Mouse (Mus musculus) forebrain, postnatal 0 days (tissue): ENCODE results near the gene Hsd17b12. TPM values are rescaled to one million over a fixed set of nuclear protein-coding genes. Genes with fewer than 3 reads are reported as not detected.

Experiments
- ATAC-seq: fragments of 200-750 bp; cut with Nextera tagmentation; 2 replicates; pipeline ENCODE4 v1.8.0; 2017; ENCODE audit warnings: mild to moderate bottlenecking, moderate library complexity
- DNase-seq: peaks from one replicate; pipeline ENCODE4 v3.0.0-alpha.2; 2015
- H3K27ac ChIP-seq: fragments of 300-500 bp; sonication (generic); 2 replicates; pipeline ENCODE4 v1.5.1; 2014; ENCODE audit warnings: low read depth, mild to moderate bottlenecking, antibody characterized with exemption, low read length, moderate library complexity, mixed read lengths
- H3K27me3 ChIP-seq: fragments of 300-500 bp; sonication (generic); 2 replicates; pipeline ENCODE4 v1.6.1; 2014; ENCODE audit warnings: mild to moderate bottlenecking, low read length, mixed read lengths; ENCODE audit not compliant: insufficient read depth
- H3K36me3 ChIP-seq: fragments of 300-500 bp; sonication (generic); 2 replicates; pipeline ENCODE4 v1.6.1; 2014; ENCODE audit warnings: mild to moderate bottlenecking, moderate library complexity; ENCODE audit not compliant: insufficient read depth
- H3K4me1 ChIP-seq: fragments of 300-500 bp; sonication (generic); 2 replicates; pipeline ENCODE4 v1.6.1; 2014; ENCODE audit warnings: antibody characterized with exemption; ENCODE audit not compliant: insufficient read depth
- H3K4me2 ChIP-seq: fragments of 300-500 bp; sonication (generic); 2 replicates; pipeline ENCODE4 v1.6.1; 2014; ENCODE audit warnings: low read depth, mild to moderate bottlenecking, moderate library complexity
- H3K4me3 ChIP-seq: fragments of 300-500 bp; sonication (generic); 2 replicates; pipeline ENCODE4 v1.5.1; 2014; ENCODE audit warnings: low read depth, low read length, mixed read lengths
- H3K9ac ChIP-seq: fragments of 300-500 bp; sonication (generic); 2 replicates; pipeline ENCODE4 v1.6.1; 2014; ENCODE audit warnings: mild to moderate bottlenecking
- H3K9me3 ChIP-seq: fragments of 300-500 bp; sonication (generic); 2 replicates; pipeline ENCODE4 v1.6.1; 2016; ENCODE audit warnings: low read length
- CTCF ChIP-seq: sonication (generic); IDR thresholded peaks from 2 replicates; pipeline ENCODE4 v1.5.1; 2016; ENCODE audit warnings: antibody characterized with exemption, control low read depth, low read depth
- WGBS: fragments of 180-500 bp; shearing (Covaris S2); extraction: QIAGEN DNeasy Blood & Tissue Kit; methylation state at CpG from one replicate; pipeline ENCODE4 v1.1.7; 2014; 5-methylcytosine and 5-hydroxymethylcytosine counted together
- polyA plus RNA-seq: library from polyadenylated mRNA; unstranded; fragments of >200 nt; fragmentation: Nextera tagmentation; extraction: Ambion mirVana; gene quantifications from 2 replicates; pipeline ENCODE4 v1.2.1, GENCODE M21; 2015
- total RNA-seq: library from RNA; depleted of rRNA; stranded (reverse); fragments of >200 nt; gene quantifications from 2 replicates; pipeline ENCODE4 v1.2.3, GENCODE M21; 2014

Gene Hsd17b12
- total and polyA plus RNA-seq, 2 experiments from 2014 or later: 75.8 to 134 TPM

DNA sequence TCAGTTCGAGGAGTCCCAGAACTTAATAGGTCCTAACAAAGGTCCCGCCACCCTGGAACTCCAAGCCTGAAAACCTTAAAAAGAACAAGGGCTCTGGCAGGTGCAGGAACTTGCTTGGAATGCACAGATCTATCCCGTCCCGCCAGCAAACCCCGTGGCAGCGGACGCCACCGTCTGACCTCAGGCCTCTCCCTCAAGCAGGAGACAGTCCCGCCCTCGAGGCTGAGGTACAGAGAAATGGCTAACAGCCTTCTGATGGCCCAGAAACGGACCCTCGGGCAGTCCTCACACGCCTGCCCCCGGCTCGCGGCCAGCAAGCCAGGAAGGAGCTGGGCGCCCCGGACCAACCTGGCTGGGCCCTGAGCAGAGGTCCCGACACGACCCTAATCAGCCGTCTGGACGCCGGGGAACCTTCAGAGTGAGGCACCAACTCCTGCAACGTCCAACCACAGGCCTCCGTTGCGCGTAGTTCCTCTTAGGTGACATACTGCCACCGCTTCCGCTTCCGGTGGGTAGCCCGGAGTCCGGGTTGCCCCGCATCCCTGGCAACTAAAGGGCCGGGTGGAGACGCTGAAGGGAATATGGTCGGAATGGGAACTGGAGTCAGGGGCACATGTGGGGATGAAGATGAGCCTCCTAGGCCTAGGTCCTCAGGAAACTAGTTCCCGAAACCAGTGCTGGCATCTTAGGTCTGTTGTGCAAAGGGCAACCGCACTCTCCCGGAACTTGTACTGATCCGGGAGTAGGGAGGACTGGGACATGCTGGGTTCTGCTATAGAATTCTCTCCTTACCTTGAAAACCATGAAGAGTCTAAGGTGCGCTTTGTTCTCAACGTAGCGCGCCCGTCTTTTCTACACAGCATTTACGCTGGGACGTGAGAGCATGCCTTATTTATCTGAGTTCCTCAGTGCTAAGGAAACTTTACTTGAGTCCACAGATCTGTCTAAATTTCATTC is 147.2 kb downstream of the Hsd17b12 start, which contains the start of gene Alkbh3:
Gene Alkbh3, minus strand, starts transcription at position 473 of the 957 bp plus-strand sequence.
- H3K27ac ChIP-seq: peak within 1 kb of the TSS; percentile 67
- DNase-seq (peak; percentile 97), ATAC-seq (peak; percentile 100)
- no peaks in the 10 kb centered on the region for H3K27me3 ChIP-seq
- H3K4me2 ChIP-seq: peak within 1 kb of the TSS; percentile 72
- H3K4me1 ChIP-seq: peaks cover 9% of the 10 kb centered on the region
- peak within 1 kb of the TSS; percentile 69 for H3K4me3 ChIP-seq
- peak within 1 kb of the TSS; percentile 72 for H3K9ac ChIP-seq
- TF ChIP-seq CTCF: no peak
- 5% methylated on average over 47 of the region's 47 CpGs for WGBS
- H3K36me3 ChIP-seq: peaks cover 25% of the 10 kb centered on the region
- no peaks in the 10 kb centered on the region for H3K9me3 ChIP-seq

DNA sequence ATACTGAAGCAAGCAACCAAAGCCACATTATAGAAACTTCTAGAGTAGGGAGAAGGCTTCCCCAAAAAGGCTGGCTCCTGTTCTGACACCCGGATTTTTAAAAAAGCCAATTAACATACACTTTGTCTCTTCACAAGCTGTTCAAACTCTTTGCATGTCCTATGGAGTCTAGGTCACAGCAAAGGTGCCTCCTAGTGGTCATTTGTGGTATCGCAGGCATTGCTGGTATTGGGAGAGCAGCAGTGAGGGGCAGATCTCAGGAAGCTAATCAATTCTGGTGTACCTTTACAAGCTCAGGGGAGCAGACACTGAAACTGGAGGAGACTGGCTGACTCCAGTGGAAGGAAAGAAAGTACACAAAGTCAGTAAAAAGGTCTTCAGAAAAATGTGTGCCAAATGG is 155.4 kb downstream of the Hsd17b12 start:
- ATAC-seq: peak; percentile 93

GRCm38 (mm10) chr2:94001918-94002317 is 155.8 kb downstream of the Hsd17b12 start:
- Histone ChIP-seq H3K27ac (no peak overlapping the region), H3K36me3 (peaks cover 72% of the 10 kb centered on the region), H3K4me3 (no peak overlapping the region), H3K4me1 (no peaks in the 10 kb centered on the region), H3K4me2 (no peak overlapping the region), H3K9ac (no peak overlapping the region), H3K9me3 (no peaks in the 10 kb centered on the region), H3K27me3 (no peaks in the 10 kb centered on the region)
- 79% methylated on average over 4 of the region's 4 CpGs for WGBS
- no peak for DNase-seq
- peak; percentile 45 for ATAC-seq
- no peak for TF ChIP-seq CTCF

More for the DNA sequence above, 155.4 kb downstream of the Hsd17b12 start:
- WGBS: 3% methylated on average over 2 of the region's 2 CpGs
- no peaks in the 10 kb centered on the region for H3K9me3 ChIP-seq
- no peak overlapping the region for H3K4me2 ChIP-seq
- H3K27ac ChIP-seq: no peak overlapping the region
- H3K4me1 ChIP-seq: no peaks in the 10 kb centered on the region
- no peaks in the 10 kb centered on the region for H3K27me3 ChIP-seq
- peak; percentile 93 for DNase-seq
- H3K36me3 ChIP-seq: peaks cover 70% of the 10 kb centered on the region
- H3K4me3 ChIP-seq: no peak overlapping the region
- no peak overlapping the region for H3K9ac ChIP-seq
- TF ChIP-seq CTCF: peak; percentile 98

DNA sequence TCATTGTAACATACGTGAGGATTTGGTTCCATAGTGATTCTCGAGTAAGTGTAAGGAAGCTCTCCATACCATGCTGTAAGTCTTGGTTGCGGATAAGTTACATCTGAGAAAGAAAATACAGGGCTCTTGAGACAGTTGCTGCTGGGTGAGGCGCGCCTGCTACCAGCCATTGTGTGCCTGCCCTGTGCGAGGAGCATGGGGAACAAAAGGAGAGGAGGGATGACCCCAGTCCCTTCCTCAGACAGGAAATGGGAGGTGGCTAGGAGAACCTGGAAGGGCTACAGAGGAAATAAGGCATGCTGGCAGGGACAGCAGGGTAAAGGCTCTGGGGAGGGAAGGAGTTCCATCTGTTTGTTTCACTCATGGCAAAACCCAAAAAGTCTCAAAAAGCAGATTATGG is 156.4 kb downstream of the Hsd17b12 start:
- no peak overlapping the region for H3K4me2 ChIP-seq
- peaks cover 71% of the 10 kb centered on the region for H3K36me3 ChIP-seq
- no peak overlapping the region for H3K9ac ChIP-seq
- no peak overlapping the region for H3K27ac ChIP-seq
- TF ChIP-seq CTCF: no peak
- ATAC-seq: no peak
- no peak for DNase-seq
- H3K27me3 ChIP-seq: no peaks in the 10 kb centered on the region
- no peaks in the 10 kb centered on the region for H3K9me3 ChIP-seq
- WGBS: 86% methylated on average over 6 of the region's 6 CpGs
- H3K4me3 ChIP-seq: no peak overlapping the region
- H3K4me1 ChIP-seq: no peaks in the 10 kb centered on the region

GRCm38 (mm10) chr2:93996254-93996653 is 161.5 kb downstream of the Hsd17b12 start, which contains the start of gene Gm27027:
Gene Gm27027 (minus strand): TSS chr2:93996354.
- ATAC-seq (no peak), DNase-seq (no peak)
- 0 out of 2 replicates have a peak, but pooled peaks cover 5% of the 10 kb centered on the region for H3K4me1 ChIP-seq
- H3K36me3 ChIP-seq: peaks cover 56% of the 10 kb centered on the region
- no peak for TF ChIP-seq CTCF
- no peaks in the 10 kb centered on the region for H3K27me3 ChIP-seq
- H3K9ac ChIP-seq: no peak within 1 kb of the TSS
- no peaks in the 10 kb centered on the region for H3K9me3 ChIP-seq
- no peak within 1 kb of the TSS for H3K4me3 ChIP-seq
- H3K27ac ChIP-seq: no peak within 1 kb of the TSS
- WGBS: 95% methylated on average over 6 of the region's 6 CpGs
- no peak within 1 kb of the TSS for H3K4me2 ChIP-seq

DNA sequence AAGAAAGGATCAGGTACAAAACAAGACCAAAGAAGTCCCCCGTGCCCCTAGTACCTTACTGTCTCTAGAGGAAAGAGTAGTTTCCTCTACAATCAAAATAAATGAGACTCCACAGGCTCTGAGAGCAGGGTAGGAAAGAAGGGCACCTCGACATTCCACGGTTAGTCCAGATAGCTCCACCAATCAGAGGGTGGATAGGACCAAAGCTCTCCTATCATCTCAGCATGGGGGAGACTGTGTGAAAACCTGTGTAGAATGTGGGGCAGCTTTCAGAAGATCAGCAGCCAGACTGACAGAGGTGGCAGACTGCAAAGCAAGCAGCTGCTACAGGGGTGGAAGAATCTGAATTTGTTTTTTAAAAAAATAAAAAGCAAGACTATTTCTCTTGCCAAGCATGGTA is 165.0 kb downstream of the Hsd17b12 start:
- H3K9ac ChIP-seq: no peak overlapping the region
- WGBS: 28% methylated on average over 3 of the region's 3 CpGs
- DNase-seq (no peak), ATAC-seq (peak; percentile 43)
- 0 out of 2 replicates have a peak, but pooled peaks cover 5% of the 10 kb centered on the region for H3K4me1 ChIP-seq
- no peak overlapping the region for H3K4me3 ChIP-seq
- peak overlapping the region; percentile 50 for H3K27ac ChIP-seq
- TF ChIP-seq CTCF: no peak
- no peak overlapping the region for H3K4me2 ChIP-seq
- no peaks in the 10 kb centered on the region for H3K27me3 ChIP-seq
- no peaks in the 10 kb centered on the region for H3K9me3 ChIP-seq
- H3K36me3 ChIP-seq: peaks cover 57% of the 10 kb centered on the region

DNA sequence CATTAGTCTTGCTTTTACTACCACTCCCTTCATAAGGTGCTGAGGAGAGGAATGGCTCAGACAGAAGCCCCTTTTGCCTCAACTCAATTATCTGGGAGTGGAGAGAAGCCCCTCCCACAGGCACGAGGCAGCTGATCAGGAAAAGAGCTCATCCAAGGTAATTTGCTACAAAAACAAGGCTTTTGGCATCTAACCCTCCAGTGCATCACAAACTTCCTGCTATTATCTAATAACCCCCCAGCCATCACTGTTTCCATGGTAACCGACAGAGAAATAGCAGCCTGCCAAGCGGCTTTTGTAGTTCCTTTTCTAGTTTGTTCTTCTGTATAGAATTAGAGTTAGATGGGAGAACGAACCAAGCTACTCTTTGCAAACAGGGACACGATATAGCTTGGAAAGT is 165.5 kb downstream of the Hsd17b12 start:
- Histone ChIP-seq H3K4me3 (no peak overlapping the region), H3K9me3 (no peaks in the 10 kb centered on the region), H3K4me2 (no peak overlapping the region), H3K4me1 (0 out of 2 replicates have a peak, but pooled peaks cover 5% of the 10 kb centered on the region), H3K27ac (peak overlapping the region; percentile 50), H3K27me3 (no peaks in the 10 kb centered on the region), H3K36me3 (peaks cover 52% of the 10 kb centered on the region), H3K9ac (no peak overlapping the region)
- ATAC-seq: peak; percentile 88
- peak; percentile 81 for DNase-seq
- no peak for TF ChIP-seq CTCF
- 10% methylated on average over 5 of the region's 5 CpGs for WGBS
